Mouse (Mus musculus) small intestine, adult 2 months (tissue): Measurements from ENCODE around the gene Mob4.

Source experiments
- CTCF ChIP-seq: fragments of 200-500 bp; IDR thresholded peaks from 2 replicates; pipeline ENCODE4 v1.5.1; 2012; ENCODE audit warnings: low read depth, mild to moderate bottlenecking, control low read depth, inconsistent platforms, low read length, moderate library complexity, mixed read lengths; ENCODE audit not compliant: insufficient replicate concordance, insufficient read length; ENCODE audit errors: extremely low read depth
- POLR2A ChIP-seq: fragments of 200-500 bp; IDR thresholded peaks from 2 replicates; pipeline ENCODE4 v1.6.1; 2012; ENCODE audit warnings: low read depth, mild to moderate bottlenecking, control low read depth, inconsistent platforms, low read length, moderate library complexity

DNA sequence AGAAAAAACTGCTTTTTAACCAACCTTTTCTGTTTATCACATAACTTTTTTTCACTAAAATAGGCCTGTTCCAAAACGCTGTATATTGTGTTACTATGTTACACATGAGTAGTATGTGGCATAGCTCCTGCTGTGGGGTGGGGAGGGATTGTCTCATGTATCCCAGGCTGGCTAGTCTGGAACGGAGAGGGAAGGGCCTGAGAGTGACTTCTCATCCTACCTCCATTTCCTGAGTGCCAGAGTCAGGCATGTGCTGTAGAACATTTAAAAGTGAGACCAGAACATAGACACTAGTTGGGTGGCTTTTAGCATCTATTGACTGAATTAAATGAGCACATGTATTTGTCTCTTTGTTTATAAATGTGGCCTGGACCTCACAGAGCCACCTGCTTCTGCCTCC is 2.1 kb downstream of the Mob4 start:
- TF ChIP-seq POLR2A (no peak), CTCF (no peak)
